18 mouse cellular contexts compared by ENCODE assay signal in the genomic region with DNA sequence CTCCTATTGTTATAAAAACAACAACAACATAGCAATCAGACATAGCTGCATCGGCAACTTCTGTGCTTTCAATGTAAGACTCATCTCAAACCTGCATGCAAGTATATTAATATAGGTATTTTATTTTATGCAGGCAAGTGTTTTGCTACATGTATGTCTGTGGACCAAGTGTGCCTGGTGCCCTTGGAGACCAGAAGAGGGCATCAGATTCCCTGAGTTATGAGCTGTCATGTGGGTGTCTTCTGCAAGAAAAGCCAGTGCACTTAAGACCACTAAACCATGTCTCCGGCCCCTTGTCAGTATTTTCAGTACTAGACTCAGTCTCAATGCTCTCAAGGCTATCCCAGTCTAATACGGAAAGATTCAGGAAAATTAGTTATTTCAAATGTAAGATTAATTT.
DNase-seq lines count a peak whose midpoint lies in the region; ATAC-seq and TF ChIP-seq lines count a peak whose summit lies in the region.
"Had no signal": no experiment of that assay in that cellular context is flagged by ENCODE, and none has a peak within 500 bp of the region (broad histone marks: within the 10 kb centered on the region; RNA-seq: fewer than 3 reads in every experiment).

No protein-coding gene starts in this region.

- peak; percentile 14 for DNase-seq in forebrain, postnatal 0 days
- DNase-seq in left cerebral cortex, adult 2 months (ENCODE audit: extremely low spot score in 1 of 2, low spot score in 2 of 2) = no peak
- DNase-seq in left cerebral cortex, postnatal 4 days = no peak
- peak; percentile 13 to 19 for DNase-seq in B cell, adult 2 months
- peak; percentile 47 for DNase-seq in brain, embryonic 14.5 days (ENCODE audit: low read depth)
- DNase-seq in adrenal gland, postnatal 25 days = no peak
- DNase-seq: adrenal gland, postnatal 14 days; gastrocnemius, postnatal 14 days; kidney, adult 9 months; right cerebral cortex, postnatal 25 days; thymus, postnatal 4 days had no signal

- TF ChIP-seq POLR2A in brain, embryonic 14.5 days (IDR thresholded peaks at IDR 0.05; ENCODE audit: borderline replicate concordance, extremely low read depth, insufficient read depth, insufficient read length, poor library complexity, severe bottlenecking) = no peak

- no peak overlapping the region for H3K27ac ChIP-seq in forebrain, postnatal 0 days (ENCODE audit: low read depth, low read length)
- H3K27ac ChIP-seq in forebrain, embryonic 13.5 days = no peak overlapping the region
- H3K27ac ChIP-seq in left cerebral cortex, adult 2 months = no peak overlapping the region
- H3K27ac ChIP-seq: embryonic facial prominence, embryonic 13.5 days; heart, embryonic 15.5 days; hindbrain, embryonic 10.5 days; midbrain, embryonic 15.5 days had no signal

- no peaks in the 10 kb centered on the region for H3K9me3 ChIP-seq in forebrain, postnatal 0 days (ENCODE audit: low read length)
- no peaks in the 10 kb centered on the region for H3K9me3 ChIP-seq in forebrain, embryonic 13.5 days (replicated peaks)
- H3K9me3 ChIP-seq: embryonic facial prominence, embryonic 13.5 days; heart, embryonic 15.5 days; hindbrain, embryonic 10.5 days; midbrain, embryonic 15.5 days had no signal

- H3K27me3 ChIP-seq in forebrain, postnatal 0 days (ENCODE audit: insufficient read depth, low read length) = no peaks in the 10 kb centered on the region
- no peaks in the 10 kb centered on the region for H3K27me3 ChIP-seq in forebrain, embryonic 13.5 days
- H3K27me3 ChIP-seq: embryonic facial prominence, embryonic 13.5 days; heart, embryonic 15.5 days; midbrain, embryonic 15.5 days had no signal

- 89% methylated on average over 3 of the region's 3 CpGs for WGBS in forebrain, postnatal 0 days
- WGBS in forebrain, embryonic 13.5 days = 92% methylated on average over 3 of the region's 3 CpGs

- TF ChIP-seq CTCF in forebrain, postnatal 0 days (IDR thresholded peaks at IDR 0.05; ENCODE audit: low read depth) = peak; percentile 39
- peak; percentile 26 for TF ChIP-seq CTCF in left cerebral cortex, adult 2 months (IDR thresholded peaks at IDR 0.05)
- no peak; the same call in 1 of the 2 replicates for TF ChIP-seq CTCF in brain, embryonic 14.5 days (IDR thresholded peaks at IDR 0.05; ENCODE audit: borderline replicate concordance, extremely low read depth, insufficient read depth, insufficient read length)

- H3K36me3 ChIP-seq in forebrain, postnatal 0 days (ENCODE audit: insufficient read depth) = peaks cover 21% of the 10 kb centered on the region; the same call in 1 of the 2 replicates
- H3K36me3 ChIP-seq in forebrain, embryonic 13.5 days (ENCODE audit: poor library complexity, severe bottlenecking) = peaks cover 32% of the 10 kb centered on the region

- H3K4me2 ChIP-seq in forebrain, postnatal 0 days (ENCODE audit: low read depth) = no peak overlapping the region
- H3K4me2 ChIP-seq in forebrain, embryonic 13.5 days = no peak overlapping the region
- H3K4me2 ChIP-seq: embryonic facial prominence, embryonic 13.5 days; heart, embryonic 15.5 days; liver, embryonic 11.5 days; midbrain, embryonic 15.5 days had no signal

- intact Hi-C loops in left cerebral cortex, adult 2 months (cut with DNase I) = loop anchor here (5.0 kb wide), 1 partner anchor 147 kb away; a partner anchor contains a TSS
- intact Hi-C loops in left cerebral cortex, postnatal 4 days (cut with DNase I) = no loop called here

- H3K4me3 ChIP-seq in forebrain, postnatal 0 days (ENCODE audit: low read depth, low read length) = no peak overlapping the region
- H3K4me3 ChIP-seq in forebrain, embryonic 13.5 days = no peak overlapping the region
- H3K4me3 ChIP-seq in left cerebral cortex, adult 2 months = no peak overlapping the region
- H3K4me3 ChIP-seq: embryonic facial prominence, embryonic 13.5 days; heart, embryonic 15.5 days; hindbrain, embryonic 10.5 days; midbrain, embryonic 15.5 days had no signal

- H3K9ac ChIP-seq in forebrain, postnatal 0 days = no peak overlapping the region
- H3K9ac ChIP-seq in forebrain, embryonic 13.5 days = no peak overlapping the region
- H3K9ac ChIP-seq: embryonic facial prominence, embryonic 13.5 days; heart, embryonic 15.5 days; midbrain, embryonic 15.5 days had no signal

- no peaks in the 10 kb centered on the region; the same call in 1 of the 2 replicates for H3K4me1 ChIP-seq in forebrain, postnatal 0 days (ENCODE audit: insufficient read depth)
- H3K4me1 ChIP-seq in forebrain, embryonic 13.5 days = 0 out of 2 replicates have a peak, but pooled peaks cover 7% of the 10 kb centered on the region
- H3K4me1 ChIP-seq: hindbrain, embryonic 10.5 days; midbrain, embryonic 15.5 days had no signal

- no peak for ATAC-seq in forebrain, postnatal 0 days
- ATAC-seq in forebrain, embryonic 13.5 days = no peak
- ATAC-seq in monocyte, adult 5-6 weeks (replicated peaks; ENCODE audit: insufficient number of reproducible peaks, low FRiP score, low TSS enrichment, poor library complexity, severe bottlenecking) = no peak
- ATAC-seq: midbrain, embryonic 15.5 days had no signal

Comparison
In these comparisons a context has a peak if more than half of its experiments do, and no peak if none do; other contexts are left out.
1. DNase-seq: peak in forebrain, postnatal 0 days (single experiment), B cell, adult 2 months (2 of 2) and brain, embryonic 14.5 days (single experiment); none in left cerebral cortex, adult 2 months (0 of 2), left cerebral cortex, postnatal 4 days (single experiment) and adrenal gland, postnatal 25 days (single experiment).